In the genomic region with DNA sequence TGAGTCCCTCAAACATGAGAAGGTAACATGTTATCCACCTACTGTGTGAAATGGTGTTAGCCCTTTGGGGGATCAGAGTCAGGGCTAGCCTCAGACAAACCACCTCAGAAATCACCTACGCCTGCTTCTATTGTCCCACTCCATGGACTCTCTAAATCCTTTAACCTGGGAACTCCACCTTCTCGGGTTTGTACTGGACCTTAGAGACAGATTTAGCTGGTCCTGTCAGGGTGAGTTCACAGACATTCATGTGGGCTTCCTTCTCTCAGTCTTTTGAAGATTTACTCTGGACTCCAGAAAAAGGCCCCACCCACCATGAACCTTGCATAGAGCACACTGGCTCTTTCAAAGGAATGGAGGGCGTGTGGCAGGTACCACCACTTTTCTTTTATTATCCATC, we compare ENCODE assay signal across 22 mouse cellular contexts.
"Had no signal": no experiment of that assay in that cellular context is flagged by ENCODE, and none has a peak within 500 bp of the region (broad histone marks: within the 10 kb centered on the region; RNA-seq: fewer than 3 reads in every experiment).

No protein-coding gene starts in this region.

- H3K4me2 ChIP-seq: heart, embryonic 11.5 days; heart, embryonic 13.5 days; heart, embryonic 15.5 days; hindbrain, embryonic 13.5 days; hindbrain, embryonic 15.5 days; intestine, embryonic 15.5 days; limb, embryonic 13.5 days; limb, embryonic 15.5 days had no signal

- H3K9ac ChIP-seq: forebrain, postnatal 0 days; heart, embryonic 13.5 days; heart, embryonic 15.5 days; hindbrain, embryonic 13.5 days; hindbrain, embryonic 15.5 days; intestine, embryonic 15.5 days; limb, embryonic 13.5 days; limb, embryonic 15.5 days; liver, embryonic 14.5 days had no signal

- DNase-seq: forebrain, postnatal 0 days; gastrocnemius, postnatal 14 days; gastrocnemius, postnatal 36 days; heart, adult 18-20 months; heart, postnatal 14 days; heart, postnatal 36 days; kidney, adult 18-20 months; kidney, adult 8-10 months; kidney, postnatal 25 days; left cerebral cortex, postnatal 4 days had no signal

- ATAC-seq: forebrain, postnatal 0 days; hindbrain, postnatal 0 days; intestine, embryonic 15.5 days; intestine, postnatal 0 days had no signal

- H3K36me3 ChIP-seq: heart, embryonic 15.5 days; hindbrain, embryonic 15.5 days; intestine, embryonic 15.5 days had no signal

- H3K27me3 ChIP-seq: heart, embryonic 13.5 days; heart, embryonic 15.5 days; hindbrain, embryonic 13.5 days; hindbrain, embryonic 15.5 days; intestine, embryonic 15.5 days had no signal

- H3K4me1 ChIP-seq: heart, embryonic 13.5 days; heart, embryonic 15.5 days; intestine, embryonic 15.5 days had no signal

- H3K4me3 ChIP-seq: heart, embryonic 13.5 days; heart, embryonic 15.5 days; hindbrain, embryonic 13.5 days; hindbrain, embryonic 15.5 days; intestine, embryonic 15.5 days; layer of hippocampus, adult 2 months; limb, embryonic 13.5 days; limb, embryonic 15.5 days had no signal

- H3K27ac ChIP-seq: heart, embryonic 13.5 days; heart, embryonic 15.5 days; hindbrain, embryonic 13.5 days; hindbrain, embryonic 15.5 days; hindbrain, postnatal 0 days; intestine, embryonic 15.5 days; layer of hippocampus, adult 2 months; limb, embryonic 13.5 days; limb, embryonic 15.5 days; liver, embryonic 14.5 days had no signal

- H3K9me3 ChIP-seq: heart, embryonic 13.5 days; heart, embryonic 15.5 days; hindbrain, embryonic 13.5 days; hindbrain, embryonic 15.5 days; intestine, embryonic 15.5 days; limb, embryonic 13.5 days; limb, embryonic 15.5 days had no signal
